Mouse (Mus musculus) intestine, embryonic 16.5 days (tissue): ENCODE results near the gene Pibf1. TPM values are rescaled to one million over a fixed set of nuclear protein-coding genes. Genes with fewer than 3 reads are reported as not detected.

ENCODE experiments used
- ATAC-seq: fragments of 200-750 bp; cut with Nextera tagmentation; 2 replicates; pipeline ENCODE4 v1.8.0; 2017; ENCODE audit warnings: moderate TSS enrichment, moderate library complexity
- H3K27ac ChIP-seq: fragments of 300-500 bp; sonication (generic); 2 replicates; pipeline ENCODE4 v1.5.1; 2014; ENCODE audit warnings: mild to moderate bottlenecking, low read length
- H3K27me3 ChIP-seq: fragments of 300-500 bp; sonication (generic); replicated peaks from 2 replicates; pipeline ENCODE4 v1.6.1; 2014; ENCODE audit warnings: low read length, control low read depth, mixed read lengths; ENCODE audit not compliant: control insufficient read depth, insufficient read depth
- H3K36me3 ChIP-seq: fragments of 300-500 bp; sonication (generic); 2 replicates; pipeline ENCODE4 v1.6.1; 2014; ENCODE audit warnings: low read length, control low read depth; ENCODE audit not compliant: control insufficient read depth, insufficient read depth
- H3K4me1 ChIP-seq: fragments of 300-500 bp; sonication (generic); 2 replicates; pipeline ENCODE4 v1.6.1; 2014; ENCODE audit warnings: low read length, control low read depth, mixed read lengths; ENCODE audit not compliant: control insufficient read depth, insufficient read depth
- H3K4me2 ChIP-seq: fragments of 300-500 bp; sonication (generic); 2 replicates; pipeline ENCODE4 v1.6.1; 2014; ENCODE audit warnings: low read depth, low read length, control low read depth
- H3K4me3 ChIP-seq: fragments of 300-500 bp; sonication (generic); 2 replicates; pipeline ENCODE4 v1.5.1; 2014; ENCODE audit warnings: mild to moderate bottlenecking, low read length
- H3K9ac ChIP-seq: fragments of 300-500 bp; sonication (generic); 2 replicates; pipeline ENCODE4 v1.6.1; 2014; ENCODE audit warnings: low read depth, low read length
- H3K9me3 ChIP-seq: fragments of 300-500 bp; sonication (generic); 2 replicates; pipeline ENCODE4 v1.6.1; 2016; ENCODE audit warnings: low read length, control low read depth; ENCODE audit not compliant: control insufficient read depth
- WGBS: fragments of 180-500 bp; shearing (Covaris S2); extraction: QIAGEN DNeasy Blood & Tissue Kit; methylation state at CpG from one replicate; pipeline ENCODE4 v1.1.7; 2014; 5-methylcytosine and 5-hydroxymethylcytosine counted together
- polyA plus RNA-seq: library from polyadenylated mRNA; unstranded; fragments of >200 nt; fragmentation: Nextera tagmentation; extraction: Ambion mirVana; gene quantifications from 2 replicates; pipeline ENCODE4 v1.2.1, GENCODE M21; 2015

Pibf1 gene
- polyA plus RNA-seq, 1 experiment from 2014 or later: 13.3 TPM

- Histone ChIP-seq H3K4me3 (peak within 1 kb of the TSS; percentile 85), H3K9me3 (no peaks in the 10 kb centered on the region), H3K27me3 (no peaks in the 10 kb centered on the region), H3K4me2 (peak within 1 kb of the TSS; percentile 85), H3K36me3 (no peaks in the 10 kb centered on the region), H3K27ac (peak within 1 kb of the TSS; percentile 87), H3K4me1 (no peaks in the 10 kb centered on the region; the same call in none of the 2 replicates), H3K9ac (peak within 1 kb of the TSS; percentile 95)
- WGBS: under 1% methylated on average over 67 of the region's 67 CpGs
- ATAC-seq: peak; percentile 98
Measured at GRCm38 (mm10) chr14:99298385-99299021, 199.3 kb downstream of the Pibf1 start, which contains the start of gene Klf5. Gene Klf5 (plus strand): TSS chr14:99298691.

GRCm38 (mm10) chr14:99299022-99299481 lies 199.8 kb downstream of the Pibf1 start:
- H3K4me1 ChIP-seq: no peaks in the 10 kb centered on the region; the same call in none of the 2 replicates
- peak overlapping the region; percentile 85 for H3K4me2 ChIP-seq
- peak overlapping the region; percentile 85 for H3K4me3 ChIP-seq
- no peaks in the 10 kb centered on the region for H3K36me3 ChIP-seq
- no peaks in the 10 kb centered on the region for H3K27me3 ChIP-seq
- peak; percentile 57 for ATAC-seq
- WGBS: 0% methylated on average over 45 of the region's 60 CpGs
- peak overlapping the region; percentile 87 for H3K27ac ChIP-seq
- no peaks in the 10 kb centered on the region for H3K9me3 ChIP-seq
- peak overlapping the region; percentile 95 for H3K9ac ChIP-seq

- Histone ChIP-seq H3K4me3 (peak overlapping the region; percentile 85), H3K27ac (peak overlapping the region; percentile 87), H3K4me1 (no peaks in the 10 kb centered on the region; the same call in none of the 2 replicates), H3K9ac (peak overlapping the region; percentile 95), H3K4me2 (peak overlapping the region; percentile 85), H3K9me3 (no peaks in the 10 kb centered on the region), H3K27me3 (no peaks in the 10 kb centered on the region), H3K36me3 (no peaks in the 10 kb centered on the region)
- ATAC-seq: no peak
- WGBS: 3% methylated on average over 21 of the region's 21 CpGs
Measured at GRCm38 (mm10) chr14:99299701-99300191, 200.5 kb downstream of the Pibf1 start.

GRCm38 (mm10) chr14:99301472-99301871 lies 202.2 kb downstream of the Pibf1 start:
- H3K4me3 ChIP-seq: peak overlapping the region; percentile 85
- H3K36me3 ChIP-seq: no peaks in the 10 kb centered on the region
- H3K27ac ChIP-seq: peak overlapping the region; percentile 64
- WGBS: 52% methylated on average over 11 of the region's 11 CpGs
- peak overlapping the region; percentile 95 for H3K9ac ChIP-seq
- no peaks in the 10 kb centered on the region; the same call in none of the 2 replicates for H3K4me1 ChIP-seq
- no peaks in the 10 kb centered on the region for H3K27me3 ChIP-seq
- H3K9me3 ChIP-seq: no peaks in the 10 kb centered on the region
- ATAC-seq: peak; percentile 5
- H3K4me2 ChIP-seq: peak overlapping the region; percentile 51

Other genes with a start within 250 kb of the Pibf1 start
- gene Rpl36a-ps1, start 105.1 kb upstream of the Pibf1 start, polyA plus RNA-seq: 0.49 and 0.59 TPM in 2 replicates
- 48.8 and 55.6 TPM in 2 replicates for gene Mzt1, start 53.3 kb upstream of the Pibf1 start, polyA plus RNA-seq
- 47.7 and 60.1 TPM in 2 replicates for gene Bora, start 53.2 kb upstream of the Pibf1 start, polyA plus RNA-seq
- 19.8 and 21.4 TPM in 2 replicates for gene Dis3, start 346 bp downstream of the Pibf1 start, polyA plus RNA-seq
- gene Klf5, start 199.3 kb downstream of the Pibf1 start, polyA plus RNA-seq: 75.3 and 80.9 TPM in 2 replicates